Mouse (Mus musculus) CH12.LX (cell line): ENCODE results near the gene Bmp8a. TPM values are rescaled to one million over a fixed set of nuclear protein-coding genes. Genes with fewer than 3 reads are reported as not detected.

Experiments used
- DNase-seq: peaks from one replicate; pipeline ENCODE4 v3.0.0-alpha.2; 2013; ENCODE audit errors: extremely low read depth
- H3K27ac ChIP-seq: 2 replicates; pipeline ENCODE4 v1.5.1; 2012; ENCODE audit warnings: low read depth, mild to moderate bottlenecking, control low read depth, moderate library complexity; ENCODE audit not compliant: insufficient read depth
- H3K27me3 ChIP-seq: replicated peaks from 2 replicates; pipeline ENCODE3; 2012; ENCODE audit warnings: inconsistent platforms
- H3K36me3 ChIP-seq, 2 experiments: replicated peaks in 1 of 2; 2 replicates each; pipeline versions ENCODE3 to v1.6.1; 2012; ENCODE audit warnings: inconsistent platforms in 1 of 2, low read length in 1 of 2, mild to moderate bottlenecking in 1 of 2, mixed read lengths in 1 of 2, moderate library complexity in 1 of 2; ENCODE audit not compliant: control insufficient read depth in 1 of 2, insufficient read depth in 1 of 2
- H3K4me1 ChIP-seq, 2 experiments: 2 replicates each; pipeline ENCODE4 v1.6.1; 2012; ENCODE audit warnings: inconsistent platforms in 1 of 2, moderate library complexity in 1 of 2; ENCODE audit not compliant: insufficient read depth in 2 of 2, control insufficient read depth in 1 of 2
- H3K4me2 ChIP-seq: 2 replicates; pipeline ENCODE4 v1.6.1; 2012; ENCODE audit warnings: low read depth, mild to moderate bottlenecking, control low read depth; ENCODE audit not compliant: poor library complexity, insufficient read depth, severe bottlenecking
- H3K4me3 ChIP-seq, 3 experiments: fragments of 150-350 bp in 1 of 3; sonication (generic) in 1 of 3; replicated peaks in 1 of 3; 2 replicates each; pipeline versions ENCODE3 to v1.5.1; 2011 to 2012; ENCODE audit warnings: low read depth in 2 of 3, low read length in 2 of 3, mild to moderate bottlenecking in 2 of 3, moderate library complexity in 2 of 3, control low read depth in 1 of 3, improper control_type of control experiment in 1 of 3, inconsistent platforms in 1 of 3, mixed read lengths in 1 of 3; ENCODE audit not compliant: poor library complexity in 1 of 3
- H3K79me2 ChIP-seq: replicated peaks from 2 replicates; pipeline ENCODE4 v1.6.1; 2012; ENCODE audit warnings: mild to moderate bottlenecking, moderate library complexity; ENCODE audit not compliant: control insufficient read depth, poor library complexity, insufficient read depth, severe bottlenecking; ENCODE audit errors: extremely low read depth
- H3K9ac ChIP-seq: 2 replicates; pipeline ENCODE4 v1.6.1; 2012; ENCODE audit warnings: low read depth, mild to moderate bottlenecking, control low read depth, moderate library complexity; ENCODE audit not compliant: insufficient read depth
- H3K9me3 ChIP-seq: replicated peaks from 2 replicates; pipeline ENCODE3; 2012; ENCODE audit warnings: low read length, inconsistent platforms, mixed read lengths
- CHD2 ChIP-seq: IDR thresholded peaks from 2 replicates; pipeline ENCODE4 v1.6.1; 2011; ENCODE audit warnings: low read length, improper control_type of control experiment
- CTCF ChIP-seq, 2 experiments: IDR thresholded peaks in 1 of 2; conservative IDR thresholded peaks in 1 of 2; 2 replicates each; pipeline ENCODE4 v1.5.1; 2011 to 2012; ENCODE audit warnings: low read depth in 2 of 2, low read length in 2 of 2, improper control_type of control experiment in 1 of 2, inconsistent platforms in 1 of 2, mild to moderate bottlenecking in 1 of 2, moderate library complexity in 1 of 2
- E2F4 ChIP-seq: IDR thresholded peaks from 2 replicates; pipeline ENCODE4 v1.6.1; 2011; ENCODE audit warnings: low read depth, low read length, improper control_type of control experiment; ENCODE audit not compliant: insufficient replicate concordance
- EP300 ChIP-seq: IDR thresholded peaks from 2 replicates; pipeline ENCODE4 v1.6.1; 2011; ENCODE audit warnings: low read length, improper control_type of control experiment
- ETS1 ChIP-seq: conservative IDR thresholded peaks from 2 replicates; pipeline ENCODE4 v1.6.1; 2012; ENCODE audit warnings: low read depth, mild to moderate bottlenecking, inconsistent platforms, low read length, improper control_type of control experiment, moderate library complexity
- GABPA ChIP-seq: IDR thresholded peaks from 2 replicates; pipeline ENCODE4 v1.6.1; 2012; ENCODE audit warnings: low read depth, low read length, improper control_type of control experiment, inconsistent platforms; ENCODE audit not compliant: insufficient replicate concordance
- HCFC1 ChIP-seq: IDR thresholded peaks from 2 replicates; pipeline ENCODE4 v1.6.1; 2012; ENCODE audit warnings: low read depth, mild to moderate bottlenecking, inconsistent platforms, low read length, improper control_type of control experiment
- IRF4 ChIP-seq: IDR thresholded peaks from 2 replicates; pipeline ENCODE4 v1.6.1; 2014; ENCODE audit warnings: low read depth, mild to moderate bottlenecking, inconsistent platforms, low read length, improper control_type of control experiment
- JUN ChIP-seq: IDR thresholded peaks from 2 replicates; pipeline ENCODE4 v1.6.1; 2011; ENCODE audit warnings: low read depth, mild to moderate bottlenecking, low read length, improper control_type of control experiment, moderate library complexity; ENCODE audit not compliant: insufficient read depth
- MAFK ChIP-seq: IDR thresholded peaks from 2 replicates; pipeline ENCODE4 v1.6.1; 2011; ENCODE audit warnings: low read length, improper control_type of control experiment; ENCODE audit not compliant: insufficient replicate concordance
- MAX ChIP-seq: IDR thresholded peaks from 2 replicates; pipeline ENCODE4 v1.6.1; 2011; ENCODE audit warnings: low read length, improper control_type of control experiment
- MXI1 ChIP-seq: IDR thresholded peaks from 2 replicates; pipeline ENCODE4 v1.6.1; 2011; ENCODE audit warnings: mild to moderate bottlenecking, low read depth, low read length, improper control_type of control experiment
- NELFE ChIP-seq: IDR thresholded peaks from 2 replicates; pipeline ENCODE4 v1.6.1; 2011; ENCODE audit warnings: low read depth, low read length, improper control_type of control experiment
- NRF1 ChIP-seq: IDR thresholded peaks from 2 replicates; pipeline ENCODE4 v1.6.1; 2014; ENCODE audit warnings: low read depth, mild to moderate bottlenecking, inconsistent platforms, low read length, improper control_type of control experiment, moderate library complexity
- POLR2A ChIP-seq: IDR thresholded peaks from 2 replicates; pipeline ENCODE4 v1.6.1; 2011; ENCODE audit warnings: low read depth, mild to moderate bottlenecking, improper control_type of control experiment, low read length
- RAD21 ChIP-seq: IDR thresholded peaks from 2 replicates; pipeline ENCODE4 v1.6.1; 2011; ENCODE audit warnings: low read depth, mild to moderate bottlenecking, low read length, improper control_type of control experiment, moderate library complexity
- RCOR1 ChIP-seq: conservative IDR thresholded peaks from 2 replicates; pipeline ENCODE4 v1.6.1; 2012; ENCODE audit warnings: low read depth, mild to moderate bottlenecking, inconsistent platforms, low read length, improper control_type of control experiment
- SMC3 ChIP-seq: IDR thresholded peaks from 2 replicates; pipeline ENCODE4 v1.6.1; 2011; ENCODE audit warnings: low read depth, low read length, improper control_type of control experiment
- TCF12 ChIP-seq: IDR thresholded peaks from 2 replicates; pipeline ENCODE4 v1.6.1; 2014; ENCODE audit warnings: low read depth, mild to moderate bottlenecking, inconsistent platforms, low read length, improper control_type of control experiment
- UBTF ChIP-seq: IDR thresholded peaks from 2 replicates; pipeline ENCODE4 v1.6.1; 2012; ENCODE audit warnings: low read depth, mild to moderate bottlenecking, inconsistent platforms, low read length, improper control_type of control experiment, moderate library complexity
- USF1 ChIP-seq: IDR thresholded peaks from 2 replicates; pipeline ENCODE4 v1.6.1; 2014; ENCODE audit warnings: low read depth, mild to moderate bottlenecking, inconsistent platforms, low read length, improper control_type of control experiment
- USF2 ChIP-seq: conservative IDR thresholded peaks from 2 replicates; pipeline ENCODE4 v1.6.1; 2011; ENCODE audit warnings: low read depth, low read length, improper control_type of control experiment
- ZC3H11A ChIP-seq: IDR thresholded peaks from 2 replicates; pipeline ENCODE4 v1.6.1; 2012; ENCODE audit warnings: low read depth, mild to moderate bottlenecking, inconsistent platforms, low read length, improper control_type of control experiment
- ZMIZ1 ChIP-seq: IDR thresholded peaks from 2 replicates; pipeline ENCODE4 v1.6.1; 2012; ENCODE audit warnings: low read depth, mild to moderate bottlenecking, inconsistent platforms, low read length, improper control_type of control experiment
- ZNF384 ChIP-seq: IDR thresholded peaks from 2 replicates; pipeline ENCODE4 v1.6.1; 2012; ENCODE audit warnings: low read depth, low read length, improper control_type of control experiment, inconsistent platforms
- dilution Hi-C: fragments of 300-500 bp; cut with MboI; formaldehyde crosslinking; loops from 2 replicates; pipeline ENCODE4 v1.14.3; 2020; ENCODE audit warnings: low sequenced_read_pairs; ENCODE audit not compliant: extremely low pct_unique_long_range_greater_than_20kb, extremely low pct_ligation_motif_present
- in situ Hi-C: fragments of 300-500 bp; cut with MboI; formaldehyde crosslinking; loops from 3 replicates; pipeline ENCODE4 v1.14.3; 2019; ENCODE audit warnings: low sequenced_read_pairs, low pct_ligation_motif_present, low pct_unique_long_range_greater_than_20kb, mixed read lengths
- polyA plus RNA-seq: library from polyadenylated mRNA; unstranded; fragments of >175 nt; gene quantifications from 2 replicates; pipeline ENCODE4 v1.2.1, GENCODE M21; 2012; ENCODE audit warnings: low read depth; ENCODE audit not compliant: insufficient read length
- total RNA-seq, 2 experiments: library from RNA; depleted of rRNA; stranded (reverse); fragments of 300-350 nt in 1 of 2; fragments of >200 nt in 1 of 2; gene quantifications; 2 replicates each; pipeline ENCODE4 v1.2.3; 2012 to 2014

Bmp8a gene
- total and polyA plus RNA-seq, 3 experiments, result 0.30 to 0.76 (median 0.68) TPM

GRCm38 (mm10) chr4:123297195-123297960 lies 45.7 kb downstream of the Bmp8a start:
- H3K4me2 ChIP-seq, result no peak overlapping the region
- H3K27ac ChIP-seq, result no peak overlapping the region
- DNase-seq, result no peak
- no peaks in the 10 kb centered on the region; the same call in none of the 2 replicates for H3K79me2 ChIP-seq
- no peaks in the 10 kb centered on the region for H3K27me3 ChIP-seq
- H3K9ac ChIP-seq, result no peak overlapping the region
- H3K4me3 ChIP-seq, result no peak overlapping the region
- no peaks in the 10 kb centered on the region for H3K9me3 ChIP-seq
- dilution Hi-C loops (no loop called here), in situ Hi-C loops (loop anchor here (25.0 kb wide), 1 partner anchor 540 kb away; no protein-coding TSS in a partner anchor)
- TF ChIP-seq MAFK (no peak), E2F4 (no peak), USF2 (no peak), IRF4 (no peak), EP300 (no peak), TCF12 (no peak), MAX (no peak), NELFE (no peak), JUN (no peak), ZNF384 (no peak), ZMIZ1 (no peak), CHD2 (no peak), USF1 (no peak)
- H3K4me1 ChIP-seq, result peaks cover 0 to 4% of the 10 kb centered on the region in 2 experiments; a peak in 2 of 4 replicates
- H3K36me3 ChIP-seq, result peaks cover 71 to 85% of the 10 kb centered on the region in 2 experiments

- H3K27ac ChIP-seq, result no peak overlapping the region
- no peak overlapping the region for H3K4me3 ChIP-seq
- DNase-seq, result no peak
- peaks cover 3% of the 10 kb centered on the region for H3K79me2 ChIP-seq
- TF ChIP-seq UBTF (no peak), USF1 (no peak), CTCF (conservative IDR thresholded peaks at IDR 0.05 in 1 of 2, IDR thresholded peaks at IDR 0.05 in 1 of 2; ENCODE audit: low read depth in 2 of 2, low read length in 2 of 2) (no peak), NRF1 (no peak), USF2 (no peak), POLR2A (no peak), MXI1 (no peak), MAFK (no peak), ETS1 (no peak), E2F4 (no peak), RCOR1 (no peak), ZC3H11A (no peak), TCF12 (no peak), RAD21 (no peak), ZMIZ1 (no peak), GABPA (no peak), HCFC1 (no peak), SMC3 (no peak)
- peaks cover 81 to 89% of the 10 kb centered on the region in 2 experiments for H3K36me3 ChIP-seq
- in situ Hi-C loops (loop anchor here (25.0 kb wide), 1 partner anchor 541 kb away; no protein-coding TSS in a partner anchor), dilution Hi-C loops (no loop called here)
- H3K9me3 ChIP-seq, result no peaks in the 10 kb centered on the region
- no peaks in the 10 kb centered on the region for H3K27me3 ChIP-seq
- no peak overlapping the region for H3K9ac ChIP-seq
- H3K4me2 ChIP-seq, result no peak overlapping the region
- peaks cover 0 to 4% of the 10 kb centered on the region in 2 experiments; a peak in 2 of 4 replicates for H3K4me1 ChIP-seq
Measured at GRCm38 (mm10) chr4:123296148-123296534, 46.9 kb downstream of the Bmp8a start.
